Mouse (Mus musculus): ENCODE data around the gene Sln. TPM values are rescaled to one million over a fixed set of nuclear protein-coding genes. Genes with fewer than 3 reads are reported as not detected.

Gene Sln
- 0.38 and 0.50 TPM in 2 replicates for polyA plus RNA-seq (2012; rRNA removed)

DNA sequence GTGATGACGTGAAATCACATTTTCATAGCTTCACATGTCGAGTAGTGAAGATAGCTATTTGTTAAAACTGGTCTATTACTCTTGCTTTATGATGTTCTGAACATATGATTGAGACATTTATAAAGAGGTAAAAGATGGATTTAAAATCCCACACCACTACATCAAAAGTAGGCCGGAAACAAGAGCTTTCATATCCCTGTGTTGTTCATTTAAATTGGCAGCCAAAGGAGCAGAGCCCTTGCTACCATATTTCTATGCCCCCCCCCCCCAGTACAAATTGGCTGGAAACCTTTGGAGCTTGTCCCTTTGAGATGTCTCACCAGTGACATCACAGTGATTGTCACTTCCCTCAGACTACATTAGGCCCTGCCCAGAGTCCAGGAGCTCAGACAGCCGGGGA is at the start of gene Sln:
Sln (plus strand) TSS at position 301 of the 400 bp plus-strand sequence.
- TF ChIP-seq CTCF (IDR thresholded peaks at IDR 0.05; ENCODE audit: extremely low read depth, insufficient read depth, low read length): no peak
- TF ChIP-seq POLR2A (IDR thresholded peaks at IDR 0.05; ENCODE audit: extremely low read depth, insufficient read depth, low read length): no peak
- Histone ChIP-seq H3K27ac (ENCODE audit: insufficient read depth, low read length) (no peak within 1 kb of the TSS; the same call in 1 of the 2 replicates), H3K4me3 (ENCODE audit: insufficient read depth, low read length) (no peak within 1 kb of the TSS), H3K4me1 (ENCODE audit: control insufficient read depth, insufficient read depth, low read length) (peaks cover 3% of the 10 kb centered on the region)

GRCm38 (mm10) chr9:53802921-53803320 is 47.0 kb upstream of the Sln start:
- no peak for TF ChIP-seq CTCF (IDR thresholded peaks at IDR 0.05; ENCODE audit: extremely low read depth, insufficient read depth, low read length)
- no peak for TF ChIP-seq POLR2A (IDR thresholded peaks at IDR 0.05; ENCODE audit: extremely low read depth, insufficient read depth, low read length)

GRCm38 (mm10) chr9:53806496-53807086 is 43.4 kb upstream of the Sln start:
- Histone ChIP-seq H3K27ac (ENCODE audit: insufficient read depth, low read length) (no peak overlapping the region), H3K4me3 (ENCODE audit: insufficient read depth, low read length) (no peak overlapping the region), H3K4me1 (ENCODE audit: control insufficient read depth, insufficient read depth, low read length) (no peaks in the 10 kb centered on the region)
- TF ChIP-seq POLR2A (IDR thresholded peaks at IDR 0.05; ENCODE audit: extremely low read depth, insufficient read depth, low read length) (no peak), CTCF (IDR thresholded peaks at IDR 0.05; ENCODE audit: extremely low read depth, insufficient read depth, low read length) (no peak)

More at GRCm38 (mm10) chr9:53802921-53803320, 47.0 kb upstream of the Sln start:
- H3K27ac ChIP-seq (ENCODE audit: insufficient read depth, low read length): no peak overlapping the region
- H3K4me1 ChIP-seq (ENCODE audit: control insufficient read depth, insufficient read depth, low read length): no peaks in the 10 kb centered on the region
- H3K4me3 ChIP-seq (ENCODE audit: insufficient read depth, low read length): no peak overlapping the region

- Histone ChIP-seq H3K4me3 (ENCODE audit: insufficient read depth, low read length) (no peak overlapping the region), H3K4me1 (ENCODE audit: control insufficient read depth, insufficient read depth, low read length) (no peaks in the 10 kb centered on the region), H3K27ac (ENCODE audit: insufficient read depth, low read length) (no peak overlapping the region)
- TF ChIP-seq CTCF (IDR thresholded peaks at IDR 0.05; ENCODE audit: extremely low read depth, insufficient read depth, low read length) (no peak), POLR2A (IDR thresholded peaks at IDR 0.05; ENCODE audit: extremely low read depth, insufficient read depth, low read length) (no peak)
These were observed 36.5 kb upstream of the Sln start for GRCm38 (mm10) chr9:53813418-53813817.

GRCm38 (mm10) chr9:53818760-53819159 is 31.2 kb upstream of the Sln start:
- H3K4me1 ChIP-seq (ENCODE audit: control insufficient read depth, insufficient read depth, low read length): no peaks in the 10 kb centered on the region
- TF ChIP-seq CTCF (IDR thresholded peaks at IDR 0.05; ENCODE audit: extremely low read depth, insufficient read depth, low read length): peak; percentile 66; the same call in 1 of the 2 replicates
- no peak for TF ChIP-seq POLR2A (IDR thresholded peaks at IDR 0.05; ENCODE audit: extremely low read depth, insufficient read depth, low read length)
- no peak overlapping the region for H3K27ac ChIP-seq (ENCODE audit: insufficient read depth, low read length)
- H3K4me3 ChIP-seq (ENCODE audit: insufficient read depth, low read length): no peak overlapping the region

DNA sequence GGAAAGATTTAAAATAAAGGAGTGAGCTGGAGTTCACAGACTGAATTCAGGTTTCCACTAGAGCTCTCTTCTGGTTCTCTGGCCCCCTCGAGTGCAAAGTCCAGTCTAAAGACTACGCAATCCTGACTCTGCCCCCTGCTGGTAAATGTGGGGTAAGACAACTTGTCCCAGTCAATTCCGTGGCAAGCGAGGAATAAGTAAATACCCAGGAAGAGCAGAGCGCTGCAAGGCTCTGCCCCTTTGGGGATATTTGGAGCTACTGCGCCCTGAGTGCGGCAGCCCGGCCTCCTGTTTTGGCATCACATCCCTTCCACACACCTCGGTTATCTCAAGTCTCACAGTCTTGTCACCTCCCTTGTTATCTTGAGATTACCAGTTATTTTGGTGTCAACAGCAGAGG is 24.6 kb upstream of the Sln start:
- no peaks in the 10 kb centered on the region for H3K4me1 ChIP-seq (ENCODE audit: control insufficient read depth, insufficient read depth, low read length)
- H3K4me3 ChIP-seq (ENCODE audit: insufficient read depth, low read length): no peak overlapping the region
- TF ChIP-seq POLR2A (IDR thresholded peaks at IDR 0.05; ENCODE audit: extremely low read depth, insufficient read depth, low read length): no peak
- TF ChIP-seq CTCF (IDR thresholded peaks at IDR 0.05; ENCODE audit: extremely low read depth, insufficient read depth, low read length): peak; percentile 65
- H3K27ac ChIP-seq (ENCODE audit: insufficient read depth, low read length): no peak overlapping the region

- Histone ChIP-seq H3K27ac (ENCODE audit: insufficient read depth, low read length) (peak overlapping the region; percentile 41), H3K4me3 (ENCODE audit: insufficient read depth, low read length) (peak overlapping the region; percentile 69), H3K4me1 (ENCODE audit: control insufficient read depth, insufficient read depth, low read length) (no peaks in the 10 kb centered on the region)
- TF ChIP-seq POLR2A (IDR thresholded peaks at IDR 0.05; ENCODE audit: extremely low read depth, insufficient read depth, low read length): no peak
- peak; percentile 30; the same call in 1 of the 2 replicates for TF ChIP-seq CTCF (IDR thresholded peaks at IDR 0.05; ENCODE audit: extremely low read depth, insufficient read depth, low read length)
These were observed 20.7 kb upstream of the Sln start for GRCm38 (mm10) chr9:53829081-53829865.

DNA sequence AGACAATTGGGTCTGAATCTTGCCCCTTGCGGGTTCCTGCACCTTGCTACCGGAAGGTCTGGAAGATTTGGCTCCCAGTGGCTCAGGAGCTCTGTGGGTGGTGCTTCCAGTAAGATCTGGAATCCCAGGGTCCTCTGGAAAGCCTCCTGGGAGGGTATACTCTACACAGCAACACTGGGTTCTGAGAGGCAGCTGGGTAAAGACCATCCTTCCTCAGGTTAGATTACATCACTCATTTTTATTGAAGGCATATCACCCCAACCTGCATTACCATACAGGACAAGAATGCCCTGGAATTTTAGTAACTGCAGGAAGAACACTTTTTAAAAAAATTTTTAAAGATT is 20.1 kb upstream of the Sln start:
- TF ChIP-seq CTCF (IDR thresholded peaks at IDR 0.05; ENCODE audit: extremely low read depth, insufficient read depth, low read length): no peak
- 0 out of 2 replicates have a peak, but pooled peaks have one; percentile 8 for TF ChIP-seq POLR2A (IDR thresholded peaks at IDR 0.05; ENCODE audit: extremely low read depth, insufficient read depth, low read length)
- no peaks in the 10 kb centered on the region for H3K4me1 ChIP-seq (ENCODE audit: control insufficient read depth, insufficient read depth, low read length)
- H3K4me3 ChIP-seq (ENCODE audit: insufficient read depth, low read length): peak overlapping the region; percentile 69
- peak overlapping the region; percentile 41 for H3K27ac ChIP-seq (ENCODE audit: insufficient read depth, low read length)

- Histone ChIP-seq H3K4me3 (ENCODE audit: insufficient read depth, low read length) (no peak overlapping the region), H3K4me1 (ENCODE audit: control insufficient read depth, insufficient read depth, low read length) (peaks cover 1% of the 10 kb centered on the region; the same call in 1 of the 2 replicates), H3K27ac (ENCODE audit: insufficient read depth, low read length) (no peak overlapping the region)
- no peak for TF ChIP-seq CTCF (IDR thresholded peaks at IDR 0.05; ENCODE audit: extremely low read depth, insufficient read depth, low read length)
- no peak for TF ChIP-seq POLR2A (IDR thresholded peaks at IDR 0.05; ENCODE audit: extremely low read depth, insufficient read depth, low read length)
These were observed 14.9 kb upstream of the Sln start for GRCm38 (mm10) chr9:53835039-53835438.

GRCm38 (mm10) chr9:53835976-53836375 is 14.0 kb upstream of the Sln start:
- no peak for TF ChIP-seq POLR2A (IDR thresholded peaks at IDR 0.05; ENCODE audit: extremely low read depth, insufficient read depth, low read length)
- TF ChIP-seq CTCF (IDR thresholded peaks at IDR 0.05; ENCODE audit: extremely low read depth, insufficient read depth, low read length): no peak
- Histone ChIP-seq H3K4me1 (ENCODE audit: control insufficient read depth, insufficient read depth, low read length) (peaks cover 1% of the 10 kb centered on the region; the same call in 1 of the 2 replicates), H3K4me3 (ENCODE audit: insufficient read depth, low read length) (no peak overlapping the region), H3K27ac (ENCODE audit: insufficient read depth, low read length) (no peak overlapping the region)

Data from cortical plate, adult 2 months (tissue).